Mouse (Mus musculus): ENCODE results near the gene Arhgap44. TPM values are rescaled to one million over a fixed set of nuclear protein-coding genes. Genes with fewer than 3 reads are reported as not detected.

Arhgap44 gene
- polyA plus RNA-seq, 1 experiment: 0.52 TPM

- Histone ChIP-seq H3K27ac (replicated peaks; ENCODE audit: low read depth, low read length) (no peak overlapping the region), H3K4me3 (ENCODE audit: insufficient read depth, low read depth, low read length) (no peak overlapping the region), H3K4me1 (ENCODE audit: control insufficient read depth, insufficient read depth, insufficient read length, low read length) (no peaks in the 10 kb centered on the region)
Observed at GRCm38 (mm10) chr11:65111651-65112050, 51.1 kb downstream of the Arhgap44 start.

- H3K27ac ChIP-seq (replicated peaks; ENCODE audit: low read depth, low read length): no peak overlapping the region
- no peaks in the 10 kb centered on the region for H3K4me1 ChIP-seq (ENCODE audit: control insufficient read depth, insufficient read depth, insufficient read length, low read length)
- no peak overlapping the region for H3K4me3 ChIP-seq (ENCODE audit: insufficient read depth, low read depth, low read length)
Observed at GRCm38 (mm10) chr11:65110058-65110457, 52.7 kb downstream of the Arhgap44 start.

- no peak overlapping the region for H3K4me3 ChIP-seq (ENCODE audit: insufficient read depth, low read depth, low read length)
- H3K27ac ChIP-seq (replicated peaks; ENCODE audit: low read depth, low read length): no peak overlapping the region
- H3K4me1 ChIP-seq (ENCODE audit: control insufficient read depth, insufficient read depth, insufficient read length, low read length): no peaks in the 10 kb centered on the region
Observed at GRCm38 (mm10) chr11:65107734-65108171, 55.0 kb downstream of the Arhgap44 start.

- Histone ChIP-seq H3K27ac (replicated peaks; ENCODE audit: low read depth, low read length) (no peak overlapping the region), H3K4me1 (ENCODE audit: control insufficient read depth, insufficient read depth, insufficient read length, low read length) (no peaks in the 10 kb centered on the region), H3K4me3 (ENCODE audit: insufficient read depth, low read depth, low read length) (no peak overlapping the region)
Observed at GRCm38 (mm10) chr11:65107151-65107550, 55.6 kb downstream of the Arhgap44 start.

- Histone ChIP-seq H3K4me3 (ENCODE audit: insufficient read depth, low read depth, low read length) (no peak overlapping the region), H3K4me1 (ENCODE audit: control insufficient read depth, insufficient read depth, insufficient read length, low read length) (no peaks in the 10 kb centered on the region), H3K27ac (replicated peaks; ENCODE audit: low read depth, low read length) (no peak overlapping the region)
Observed at GRCm38 (mm10) chr11:65104076-65104475, 58.7 kb downstream of the Arhgap44 start.

- no peaks in the 10 kb centered on the region for H3K4me1 ChIP-seq (ENCODE audit: control insufficient read depth, insufficient read depth, insufficient read length, low read length)
- no peak overlapping the region for H3K27ac ChIP-seq (replicated peaks; ENCODE audit: low read depth, low read length)
- H3K4me3 ChIP-seq (ENCODE audit: insufficient read depth, low read depth, low read length): no peak overlapping the region
Observed at GRCm38 (mm10) chr11:65101206-65101605, 61.6 kb downstream of the Arhgap44 start.

GRCm38 (mm10) chr11:65100031-65100430, 62.7 kb downstream of the Arhgap44 start:
- Histone ChIP-seq H3K27ac (replicated peaks; ENCODE audit: low read depth, low read length) (no peak overlapping the region), H3K4me3 (ENCODE audit: insufficient read depth, low read depth, low read length) (no peak overlapping the region), H3K4me1 (ENCODE audit: control insufficient read depth, insufficient read depth, insufficient read length, low read length) (no peaks in the 10 kb centered on the region)

GRCm38 (mm10) chr11:65097526-65098070, 65.2 kb downstream of the Arhgap44 start:
- Histone ChIP-seq H3K27ac (replicated peaks; ENCODE audit: low read depth, low read length) (no peak overlapping the region), H3K4me3 (ENCODE audit: insufficient read depth, low read depth, low read length) (no peak overlapping the region), H3K4me1 (ENCODE audit: control insufficient read depth, insufficient read depth, insufficient read length, low read length) (no peaks in the 10 kb centered on the region)

- Histone ChIP-seq H3K27ac (replicated peaks; ENCODE audit: low read depth, low read length) (no peak overlapping the region), H3K4me1 (ENCODE audit: control insufficient read depth, insufficient read depth, insufficient read length, low read length) (no peaks in the 10 kb centered on the region), H3K4me3 (ENCODE audit: insufficient read depth, low read depth, low read length) (no peak overlapping the region)
Observed at GRCm38 (mm10) chr11:65096866-65097265, 65.9 kb downstream of the Arhgap44 start.

GRCm38 (mm10) chr11:65092851-65093250, 69.9 kb downstream of the Arhgap44 start:
- no peak overlapping the region for H3K4me3 ChIP-seq (ENCODE audit: insufficient read depth, low read depth, low read length)
- H3K27ac ChIP-seq (replicated peaks; ENCODE audit: low read depth, low read length): no peak overlapping the region
- H3K4me1 ChIP-seq (ENCODE audit: control insufficient read depth, insufficient read depth, insufficient read length, low read length): no peaks in the 10 kb centered on the region

GRCm38 (mm10) chr11:65090386-65090785, 72.4 kb downstream of the Arhgap44 start:
- no peaks in the 10 kb centered on the region for H3K4me1 ChIP-seq (ENCODE audit: control insufficient read depth, insufficient read depth, insufficient read length, low read length)
- no peak overlapping the region for H3K4me3 ChIP-seq (ENCODE audit: insufficient read depth, low read depth, low read length)
- no peak overlapping the region for H3K27ac ChIP-seq (replicated peaks; ENCODE audit: low read depth, low read length)

GRCm38 (mm10) chr11:65089982-65090381, 72.8 kb downstream of the Arhgap44 start:
- H3K27ac ChIP-seq (replicated peaks; ENCODE audit: low read depth, low read length): no peak overlapping the region
- no peak overlapping the region for H3K4me3 ChIP-seq (ENCODE audit: insufficient read depth, low read depth, low read length)
- no peaks in the 10 kb centered on the region for H3K4me1 ChIP-seq (ENCODE audit: control insufficient read depth, insufficient read depth, insufficient read length, low read length)

- no peaks in the 10 kb centered on the region for H3K4me1 ChIP-seq (ENCODE audit: control insufficient read depth, insufficient read depth, insufficient read length, low read length)
- no peak overlapping the region for H3K4me3 ChIP-seq (ENCODE audit: insufficient read depth, low read depth, low read length)
- H3K27ac ChIP-seq (replicated peaks; ENCODE audit: low read depth, low read length): no peak overlapping the region
Observed at GRCm38 (mm10) chr11:65089282-65089681, 73.5 kb downstream of the Arhgap44 start.

- Histone ChIP-seq H3K27ac (replicated peaks; ENCODE audit: low read depth, low read length) (no peak overlapping the region), H3K4me3 (ENCODE audit: insufficient read depth, low read depth, low read length) (no peak overlapping the region), H3K4me1 (ENCODE audit: control insufficient read depth, insufficient read depth, insufficient read length, low read length) (no peaks in the 10 kb centered on the region)
Observed at GRCm38 (mm10) chr11:65088451-65089222, 74.1 kb downstream of the Arhgap44 start.

GRCm38 (mm10) chr11:65080761-65081160, 82.0 kb downstream of the Arhgap44 start:
- Histone ChIP-seq H3K4me1 (ENCODE audit: control insufficient read depth, insufficient read depth, insufficient read length, low read length) (no peaks in the 10 kb centered on the region), H3K4me3 (ENCODE audit: insufficient read depth, low read depth, low read length) (no peak overlapping the region), H3K27ac (replicated peaks; ENCODE audit: low read depth, low read length) (no peak overlapping the region)

GRCm38 (mm10) chr11:65080274-65080673, 82.5 kb downstream of the Arhgap44 start:
- H3K27ac ChIP-seq (replicated peaks; ENCODE audit: low read depth, low read length): no peak overlapping the region
- no peak overlapping the region for H3K4me3 ChIP-seq (ENCODE audit: insufficient read depth, low read depth, low read length)
- no peaks in the 10 kb centered on the region for H3K4me1 ChIP-seq (ENCODE audit: control insufficient read depth, insufficient read depth, insufficient read length, low read length)
